Mouse (Mus musculus): ENCODE measurements around the gene Nckap5.
"Not testable (repeated sequence)": the region's sequence is repeated elsewhere in the genome, so short reads cannot be mapped to it uniquely, and the experiment has no call there.

The Nckap5 gene

GRCm38 (mm10) chr1:126168579-126168978 is 662.0 kb downstream of the Nckap5 start:
- no peak for DNase-seq (ENCODE audit: low spot score in 2 of 2)

DNA sequence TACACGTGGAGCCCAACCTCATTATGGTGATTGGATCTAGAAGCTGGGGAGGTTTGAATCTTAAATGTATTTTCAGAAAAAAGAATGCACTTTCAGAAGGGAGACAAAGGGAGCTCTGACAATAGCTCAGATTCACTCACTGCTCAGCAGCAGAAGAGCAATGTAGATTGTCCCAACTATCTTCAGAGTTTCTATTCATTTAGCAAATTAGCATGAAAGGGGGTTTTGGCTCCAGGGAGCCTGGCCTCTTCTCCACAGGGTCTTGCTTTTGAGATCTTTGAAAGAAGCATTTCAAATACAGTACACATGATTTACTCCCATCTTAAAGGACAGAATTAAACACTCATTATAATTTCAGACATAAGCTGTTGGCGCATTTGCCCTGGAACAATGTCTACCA is 662.5 kb downstream of the Nckap5 start:
- DNase-seq (ENCODE audit: low spot score in 2 of 2) = no peak

DNA sequence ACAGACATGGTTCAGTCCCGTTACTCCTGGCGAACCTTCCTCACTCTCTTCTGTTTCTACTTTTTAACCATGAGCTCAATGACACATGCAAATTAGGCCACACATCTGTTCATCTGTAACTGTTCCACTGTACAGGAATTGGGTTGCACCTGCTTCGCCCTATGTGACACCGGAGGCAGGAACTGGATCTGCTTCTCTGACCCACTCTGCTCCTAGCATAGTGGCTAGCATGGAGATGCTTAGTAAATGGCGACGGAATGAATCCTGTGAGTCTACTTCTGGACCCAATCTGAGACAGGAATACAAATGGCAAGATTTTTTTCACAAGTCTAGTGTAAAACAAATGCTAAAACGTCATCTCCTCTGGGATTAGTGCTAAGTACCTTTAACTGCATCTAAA is 663.1 kb downstream of the Nckap5 start:
- no peak for DNase-seq (ENCODE audit: low spot score in 2 of 2)

GRCm38 (mm10) chr1:126159287-126159686 is 671.3 kb downstream of the Nckap5 start:
- DNase-seq (ENCODE audit: low spot score in 2 of 2) = no peak

DNA sequence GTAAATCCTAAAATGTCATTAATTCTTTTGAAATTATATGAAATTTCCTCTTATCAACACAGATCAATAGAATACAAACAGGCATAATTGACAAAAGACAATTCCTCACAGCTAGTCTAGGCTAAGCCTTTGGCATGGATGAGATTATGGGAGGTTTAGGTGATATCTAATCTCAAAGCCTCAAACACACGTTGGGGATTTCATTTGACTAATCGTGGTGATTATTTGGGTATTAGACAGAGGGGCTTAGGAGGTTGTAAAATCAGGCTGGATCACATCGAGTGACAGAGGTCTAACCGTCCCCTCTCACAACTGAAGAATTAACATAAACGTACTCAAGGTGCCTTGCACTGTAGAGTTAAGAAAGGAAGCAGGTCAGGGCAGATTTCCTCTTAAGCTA is 674.8 kb downstream of the Nckap5 start:
- DNase-seq (ENCODE audit: low spot score in 2 of 2) = no peak

- no peak for DNase-seq (ENCODE audit: low spot score in 2 of 2)
These were observed 676.9 kb downstream of the Nckap5 start for GRCm38 (mm10) chr1:126153516-126154234.

GRCm38 (mm10) chr1:126152217-126152616 is 678.4 kb downstream of the Nckap5 start:
- no peak for DNase-seq (ENCODE audit: low spot score in 2 of 2)

GRCm38 (mm10) chr1:126149966-126150365 is 680.6 kb downstream of the Nckap5 start:
- DNase-seq (ENCODE audit: low spot score in 2 of 2) = no peak

DNA sequence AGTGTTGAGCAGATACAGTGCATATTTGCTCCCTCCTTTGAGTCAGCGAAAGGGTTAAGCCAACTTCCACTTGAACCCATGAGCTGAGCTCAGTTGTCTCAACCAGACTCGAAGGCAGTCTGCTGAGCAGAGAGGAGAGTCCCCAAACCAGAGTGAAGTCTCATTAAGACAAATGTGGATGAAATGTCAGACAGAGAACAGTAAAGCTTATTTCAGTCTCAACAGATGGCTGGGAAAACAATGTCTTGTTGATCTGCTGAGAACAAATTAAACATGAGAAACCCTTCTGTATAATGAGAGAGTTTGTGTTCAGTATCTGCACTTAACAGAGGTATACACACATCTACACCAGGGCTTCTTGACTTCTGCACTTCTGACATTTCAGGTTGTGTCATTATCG is 694.9 kb downstream of the Nckap5 start:
- no peak for DNase-seq (ENCODE audit: low spot score in 2 of 2)

DNA sequence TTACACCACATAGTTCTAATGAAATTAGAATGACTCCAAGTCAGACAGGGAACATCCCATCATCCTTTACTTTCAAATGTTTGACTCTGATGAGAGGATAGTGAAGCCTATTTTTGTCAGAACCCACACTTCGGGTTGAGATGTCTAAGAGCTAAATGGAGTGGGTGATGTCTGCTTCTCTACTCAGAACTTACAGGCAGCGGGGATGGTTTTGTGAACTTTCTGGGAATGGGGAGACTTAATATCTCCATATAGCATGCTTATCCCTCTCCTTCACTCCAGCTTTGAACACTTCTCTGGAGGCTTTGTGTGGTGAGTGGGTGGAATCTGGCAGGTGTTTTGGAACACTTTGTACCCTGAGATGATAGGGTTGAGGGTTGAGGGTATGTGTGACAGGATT is 698.3 kb downstream of the Nckap5 start:
- no peak for DNase-seq (ENCODE audit: low spot score in 2 of 2)

DNA sequence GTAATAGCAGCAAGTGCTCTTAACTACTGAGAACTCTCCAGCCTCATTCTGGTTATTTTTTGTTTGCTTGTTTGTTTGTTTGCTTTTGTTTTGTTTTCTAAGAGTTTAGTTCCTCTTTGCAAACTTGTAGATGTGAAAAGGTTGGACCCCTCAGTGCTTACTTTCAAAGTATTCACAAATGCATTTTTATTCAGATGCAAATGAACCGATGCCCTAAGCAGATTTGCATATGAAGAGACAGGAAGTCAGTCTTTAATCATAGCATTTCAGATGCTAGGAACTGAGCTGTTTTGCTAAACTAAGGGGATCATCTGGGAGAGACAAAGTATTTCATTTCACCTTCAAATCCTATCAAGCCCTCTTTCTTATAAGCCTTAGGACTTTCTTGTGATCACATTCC is 701.5 kb downstream of the Nckap5 start:
- DNase-seq (ENCODE audit: low spot score in 2 of 2) = no peak

DNA sequence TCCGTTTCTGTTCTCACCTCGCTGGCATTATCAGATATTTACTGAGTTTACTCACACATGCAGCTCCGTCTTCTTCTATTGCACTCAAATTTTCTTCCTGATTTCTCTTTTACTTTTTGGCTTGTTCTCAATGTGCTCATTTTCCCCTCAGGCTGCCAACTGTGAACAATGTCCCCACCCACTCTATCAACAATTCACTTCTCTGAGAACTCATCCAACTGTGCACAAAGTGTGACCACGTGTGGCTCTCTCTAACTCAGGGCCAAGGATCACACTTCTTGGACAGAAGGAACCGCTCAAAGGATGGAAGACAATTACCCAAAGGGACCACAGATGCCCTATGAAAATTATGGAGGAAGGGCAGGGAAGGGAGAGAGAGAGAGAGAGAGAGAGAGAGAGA is 707.5 kb downstream of the Nckap5 start:
- no peak for DNase-seq (ENCODE audit: low spot score in 2 of 2)

DNA sequence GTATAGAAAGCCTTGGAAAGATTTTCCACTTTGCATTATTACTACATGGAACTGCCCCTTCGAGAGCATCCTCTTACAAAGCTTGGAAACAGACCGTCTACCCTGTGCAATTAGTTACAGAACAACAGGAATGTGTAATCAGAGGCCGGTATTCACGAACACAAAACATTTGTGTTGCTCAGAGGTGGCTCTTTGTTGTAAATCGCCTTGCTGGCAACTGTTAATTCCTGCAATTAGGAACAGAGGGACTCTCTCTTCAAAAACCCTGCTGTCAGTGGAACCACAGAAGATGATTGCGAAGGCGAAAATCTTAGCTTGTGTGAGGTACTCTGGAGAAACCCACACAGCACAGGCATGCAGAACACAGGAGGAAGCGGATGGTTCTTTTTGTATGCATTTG is 710.1 kb downstream of the Nckap5 start:
- DNase-seq (ENCODE audit: low spot score in 2 of 2) = no peak

DNA sequence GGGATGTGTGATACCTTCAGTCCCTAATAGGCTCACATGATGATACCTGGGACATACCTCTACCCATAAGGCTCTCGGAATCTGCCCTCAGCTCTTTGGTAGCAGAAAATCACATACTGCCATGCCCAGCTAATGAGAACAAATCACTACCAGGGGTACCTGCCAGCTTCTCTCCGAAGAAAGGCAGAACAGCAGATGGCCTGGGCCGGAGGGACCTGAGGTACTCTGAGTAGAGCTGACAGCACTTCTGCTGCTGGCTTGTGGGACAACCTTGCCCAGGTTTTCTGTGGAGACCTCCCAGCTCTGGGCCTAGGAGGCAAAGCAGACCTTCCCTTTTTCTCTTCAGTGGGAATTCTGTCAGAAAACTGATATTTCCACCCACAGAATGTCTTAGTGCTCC is 714.6 kb downstream of the Nckap5 start:
- DNase-seq (ENCODE audit: low spot score in 2 of 2) = no peak

DNA sequence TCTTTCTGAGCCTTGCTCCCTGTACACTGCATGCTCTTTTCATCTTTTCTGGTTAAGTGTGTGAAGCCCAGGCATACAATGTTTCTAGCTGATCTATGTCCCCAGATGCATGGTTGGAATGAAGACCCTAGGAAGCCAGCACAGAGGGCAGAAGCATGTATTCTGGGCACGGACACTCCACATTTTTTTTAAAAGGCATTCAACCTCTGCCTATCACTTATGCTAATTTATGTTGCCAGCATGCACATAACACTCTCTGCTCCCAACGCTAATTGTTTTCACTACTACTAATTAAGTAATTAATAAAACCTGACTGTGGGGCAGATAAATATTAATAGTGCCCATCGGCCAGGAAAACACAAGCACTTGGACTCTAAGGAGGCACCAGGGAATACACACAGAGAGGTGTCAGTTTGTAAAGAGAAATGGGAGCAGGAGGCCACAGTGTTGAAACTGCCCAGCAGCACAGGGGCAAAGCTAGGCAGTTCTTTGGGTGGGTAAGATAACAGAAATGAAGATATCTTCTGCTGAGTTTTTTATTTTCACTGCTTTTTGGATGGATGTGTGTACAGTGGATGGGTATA is 724.8 kb downstream of the Nckap5 start:
- DNase-seq (ENCODE audit: low spot score in 2 of 2) = no peak

DNA sequence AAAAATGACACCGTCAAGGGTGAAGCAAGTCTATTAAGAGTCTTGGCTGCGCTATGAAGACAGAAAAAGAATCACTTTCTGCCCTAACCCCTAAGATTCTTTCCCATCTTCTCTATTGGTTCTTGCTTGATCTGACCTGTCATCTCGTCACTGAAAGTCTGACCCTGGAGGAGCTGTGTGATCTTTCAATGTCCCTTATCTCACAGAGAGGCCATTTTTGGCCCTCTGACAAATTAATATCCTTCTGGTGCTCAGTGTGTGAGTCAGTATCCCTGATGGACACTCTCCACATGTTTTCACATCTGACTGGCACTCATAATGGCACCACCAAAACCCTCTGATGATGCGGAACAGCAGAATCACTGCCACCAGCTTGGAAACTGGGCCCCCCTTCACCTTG is 736.3 kb downstream of the Nckap5 start:
- no peak for DNase-seq (ENCODE audit: low spot score in 2 of 2)

GRCm38 (mm10) chr1:126091979-126092378 is 738.6 kb downstream of the Nckap5 start:
- not testable (repeated sequence) for DNase-seq (ENCODE audit: low spot score in 2 of 2)

- DNase-seq (ENCODE audit: low spot score in 2 of 2) = no peak
These were observed 743.4 kb downstream of the Nckap5 start for GRCm38 (mm10) chr1:126087181-126087580.

DNA sequence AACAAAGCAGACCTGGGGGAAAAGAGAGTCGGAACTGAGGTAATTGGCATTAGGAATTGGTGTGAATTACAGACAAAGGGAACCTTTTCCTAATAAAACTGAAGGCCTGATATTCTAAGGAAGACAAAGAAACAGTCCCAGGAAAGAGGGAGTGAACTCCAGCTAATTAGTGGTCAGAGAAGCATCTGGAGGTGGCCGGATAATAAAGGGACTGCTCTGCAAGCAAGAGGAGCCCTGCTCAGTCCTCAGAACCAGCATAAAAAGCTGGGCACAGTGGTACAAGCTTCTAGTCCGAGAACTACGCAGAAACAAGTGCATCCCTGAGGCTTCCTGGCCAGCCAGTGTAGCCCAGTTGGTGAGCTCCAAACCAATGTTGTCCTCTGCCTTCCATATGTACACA is 754.3 kb downstream of the Nckap5 start:
- DNase-seq (ENCODE audit: low spot score in 2 of 2) = no peak

DNA sequence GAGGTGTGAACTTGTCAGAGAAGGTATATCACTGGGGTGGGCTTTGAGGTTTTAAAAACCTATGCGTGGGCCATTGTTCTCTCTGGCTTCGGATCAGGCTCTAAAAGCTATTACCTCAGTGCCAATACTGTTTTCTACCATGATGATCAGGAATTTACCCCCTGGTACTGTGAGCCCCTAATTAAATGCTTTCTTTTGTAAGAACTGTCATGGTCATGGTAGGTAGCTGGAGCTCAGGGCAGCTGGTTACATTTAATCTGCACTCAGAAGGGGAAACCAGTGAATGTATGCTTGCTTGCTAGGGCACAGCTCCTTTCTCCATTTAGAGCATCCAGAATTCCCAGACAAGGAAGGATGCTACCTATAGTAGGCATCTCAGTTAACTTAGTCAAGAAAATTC is 759.7 kb downstream of the Nckap5 start:
- no peak for DNase-seq (ENCODE audit: low spot score in 2 of 2)

DNA sequence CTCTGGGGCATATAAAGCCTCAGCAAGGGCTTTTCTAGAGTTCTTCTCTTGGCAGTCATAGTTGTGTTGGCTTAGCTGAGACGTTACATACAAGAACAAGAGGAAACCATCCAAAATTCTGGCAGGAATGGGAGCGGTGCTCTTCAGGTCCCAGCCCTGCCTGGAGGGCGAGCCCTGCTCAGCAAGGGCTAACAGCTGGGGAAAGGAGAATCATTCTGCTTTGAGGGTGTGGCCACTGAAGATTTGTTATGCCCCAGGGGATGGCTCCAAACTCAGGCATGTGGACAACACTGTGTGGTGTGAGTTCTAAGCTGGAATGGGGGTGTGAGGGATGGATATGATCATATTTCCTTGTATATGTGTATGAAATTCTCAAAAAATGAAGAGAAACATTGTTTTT is 779.1 kb downstream of the Nckap5 start:
- DNase-seq (ENCODE audit: low spot score in 2 of 2) = no peak

- no peak for DNase-seq (ENCODE audit: low spot score in 2 of 2)
These were observed 787.7 kb downstream of the Nckap5 start for GRCm38 (mm10) chr1:126042886-126043285.

DNA sequence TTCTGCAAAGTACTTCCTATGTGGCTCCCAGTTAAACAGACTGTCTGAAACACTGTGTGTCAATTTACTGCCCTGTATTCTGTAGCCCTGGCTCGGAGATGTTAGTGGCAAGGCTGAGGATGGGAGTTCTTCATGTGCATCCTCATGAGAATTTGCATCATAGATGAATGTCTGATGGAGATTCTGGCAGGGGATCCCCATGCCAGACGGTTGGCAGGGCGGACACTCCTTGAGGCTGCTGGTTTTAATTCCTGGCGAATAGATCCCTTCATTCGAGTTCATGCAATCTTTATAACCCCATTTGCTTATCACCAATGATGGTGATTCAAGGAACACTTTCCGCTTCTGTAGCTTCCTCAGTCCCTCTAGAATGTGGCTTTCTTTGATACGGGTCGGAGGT is 803.1 kb downstream of the Nckap5 start:
- no peak for DNase-seq (ENCODE audit: low spot score in 2 of 2)

DNA sequence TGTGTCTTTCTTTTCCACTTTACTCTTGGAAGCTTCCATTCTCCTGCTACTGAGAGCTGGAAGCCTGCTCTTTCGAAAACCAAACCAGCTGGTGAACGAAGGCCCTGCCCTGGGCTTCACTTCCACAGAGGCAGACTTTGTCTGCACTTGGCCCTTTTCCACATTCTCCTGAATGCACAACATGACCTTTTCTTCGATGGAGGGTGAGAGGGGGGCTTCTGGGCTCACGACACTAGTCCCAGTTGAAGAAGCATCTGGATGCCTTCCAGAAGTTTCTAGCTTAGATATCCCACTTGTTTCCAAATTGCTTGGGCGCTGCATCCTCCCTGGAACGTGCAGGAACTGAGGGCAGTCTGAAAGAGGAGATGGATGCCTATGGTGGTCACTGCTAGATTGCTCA is 806.1 kb downstream of the Nckap5 start:
- no peak for DNase-seq (ENCODE audit: low spot score in 2 of 2)

Data from natural killer cell, adult 2 months (primary cell).